Mouse (Mus musculus) bone marrow, adult 2 months (tissue): Measurements from ENCODE around the gene 2310046K23Rik.

ENCODE experiments used
- CTCF ChIP-seq: fragments of 200-500 bp; IDR thresholded peaks from 2 replicates; pipeline ENCODE4 v1.5.1; 2011; ENCODE audit warnings: low read length, control low read depth; ENCODE audit not compliant: control insufficient read depth, insufficient read depth
- POLR2A ChIP-seq: fragments of 200-500 bp; IDR thresholded peaks from 2 replicates; pipeline ENCODE4 v1.6.1; 2011; ENCODE audit warnings: low read depth, mild to moderate bottlenecking, control low read depth, low read length, borderline replicate concordance; ENCODE audit not compliant: control insufficient read depth

DNA sequence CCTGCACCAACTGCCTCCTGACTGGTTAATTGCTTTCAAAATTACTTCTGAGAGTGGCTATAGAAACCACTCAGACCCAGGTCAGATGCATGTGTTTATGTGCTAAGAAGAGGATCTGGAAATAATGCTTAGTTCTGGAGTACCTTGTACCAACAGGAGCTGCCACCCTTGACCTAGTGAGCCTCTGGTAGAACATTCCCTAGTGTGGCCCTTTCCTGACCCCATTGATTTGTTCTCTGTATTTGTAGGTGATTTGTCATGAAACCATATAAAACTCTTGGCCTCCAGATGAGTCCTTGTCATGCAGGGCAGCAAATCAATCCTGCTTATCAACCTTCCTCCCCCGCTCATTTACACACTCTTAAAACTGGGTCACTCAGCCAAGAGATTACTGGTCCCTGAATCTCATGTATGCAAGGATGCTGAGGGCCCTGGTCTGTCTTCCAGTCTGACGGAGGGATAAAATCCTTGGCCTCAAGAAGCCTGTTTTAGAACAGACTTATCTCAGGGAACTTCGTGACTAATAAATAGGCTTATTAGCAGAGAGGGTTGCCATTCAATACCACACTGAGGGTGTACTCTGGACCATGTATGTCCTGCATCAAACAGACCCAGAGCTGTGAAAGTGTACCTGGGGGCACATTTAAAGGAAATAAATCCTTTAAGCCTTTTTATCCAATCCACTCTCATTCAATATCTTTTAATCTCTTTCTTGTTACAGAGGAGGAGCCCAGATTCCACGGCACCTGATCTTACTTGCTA, 44.5 kb upstream of the 2310046K23Rik start:
- TF ChIP-seq CTCF = no peak
- no peak for TF ChIP-seq POLR2A
